Mouse (Mus musculus): ENCODE data around the gene Rhd. TPM values are rescaled to one million over a fixed set of nuclear protein-coding genes. Genes with fewer than 3 reads are reported as not detected.
"Not testable (repeated sequence)": the region's sequence is repeated elsewhere in the genome, so short reads cannot be mapped to it uniquely, and the experiment has no call there.

Rhd gene
- polyA plus RNA-seq, 1 experiment: 0.38 TPM

GRCm38 (mm10) chr4:134883266-134883665, 18.9 kb downstream of the Rhd start:
- H3K27ac ChIP-seq (ENCODE audit: control insufficient read depth, insufficient read depth, low read length): no peak overlapping the region
- H3K4me3 ChIP-seq (ENCODE audit: control insufficient read depth, insufficient read depth, low read length): no peak overlapping the region
- TF ChIP-seq POLR2A (IDR thresholded peaks at IDR 0.05; ENCODE audit: control insufficient read depth, extremely low read depth, insufficient read depth, low read length, poor library complexity) (no peak), CTCF (IDR thresholded peaks at IDR 0.05; ENCODE audit: borderline replicate concordance, control insufficient read depth, extremely low read depth, insufficient read depth, low read length, poor library complexity) (peak; percentile 78)
- no peaks in the 10 kb centered on the region for H3K36me3 ChIP-seq (ENCODE audit: control insufficient read depth, insufficient read depth, low read length)
- WGBS: 47% methylated on average over 7 of the region's 7 CpGs
- H3K4me1 ChIP-seq (replicated peaks; ENCODE audit: control insufficient read depth, insufficient read depth, low read length): peaks cover 6% of the 10 kb centered on the region
- no peaks in the 10 kb centered on the region for H3K27me3 ChIP-seq (ENCODE audit: control insufficient read depth, insufficient read depth, low read length)
- peak; percentile 46 for DNase-seq

GRCm38 (mm10) chr4:134883808-134884207, 19.5 kb downstream of the Rhd start:
- no peaks in the 10 kb centered on the region for H3K36me3 ChIP-seq (ENCODE audit: control insufficient read depth, insufficient read depth, low read length)
- H3K4me1 ChIP-seq (replicated peaks; ENCODE audit: control insufficient read depth, insufficient read depth, low read length): peaks cover 6% of the 10 kb centered on the region
- 68% methylated on average over 10 of the region's 10 CpGs for WGBS
- H3K27ac ChIP-seq (ENCODE audit: control insufficient read depth, insufficient read depth, low read length): no peak overlapping the region
- TF ChIP-seq CTCF (IDR thresholded peaks at IDR 0.05; ENCODE audit: borderline replicate concordance, control insufficient read depth, extremely low read depth, insufficient read depth, low read length, poor library complexity) (no peak), POLR2A (IDR thresholded peaks at IDR 0.05; ENCODE audit: control insufficient read depth, extremely low read depth, insufficient read depth, low read length, poor library complexity) (no peak)
- no peak overlapping the region for H3K4me3 ChIP-seq (ENCODE audit: control insufficient read depth, insufficient read depth, low read length)
- no peak for DNase-seq
- no peaks in the 10 kb centered on the region for H3K27me3 ChIP-seq (ENCODE audit: control insufficient read depth, insufficient read depth, low read length)

GRCm38 (mm10) chr4:134884364-134884763, 20.0 kb downstream of the Rhd start:
- Histone ChIP-seq H3K4me1 (replicated peaks; ENCODE audit: control insufficient read depth, insufficient read depth, low read length) (peaks cover 6% of the 10 kb centered on the region), H3K27ac (ENCODE audit: control insufficient read depth, insufficient read depth, low read length) (no peak overlapping the region), H3K36me3 (ENCODE audit: control insufficient read depth, insufficient read depth, low read length) (no peaks in the 10 kb centered on the region), H3K4me3 (ENCODE audit: control insufficient read depth, insufficient read depth, low read length) (no peak overlapping the region), H3K27me3 (ENCODE audit: control insufficient read depth, insufficient read depth, low read length) (no peaks in the 10 kb centered on the region)
- DNase-seq: no peak
- TF ChIP-seq CTCF (IDR thresholded peaks at IDR 0.05; ENCODE audit: borderline replicate concordance, control insufficient read depth, extremely low read depth, insufficient read depth, low read length, poor library complexity): no peak
- no peak for TF ChIP-seq POLR2A (IDR thresholded peaks at IDR 0.05; ENCODE audit: control insufficient read depth, extremely low read depth, insufficient read depth, low read length, poor library complexity)
- WGBS: 96% methylated on average over 4 of the region's 4 CpGs

- H3K36me3 ChIP-seq (ENCODE audit: control insufficient read depth, insufficient read depth, low read length): peaks cover 15% of the 10 kb centered on the region
Measured at GRCm38 (mm10) chr4:134892096-134892495, 27.8 kb downstream of the Rhd start.

GRCm38 (mm10) chr4:134897256-134897655, 32.9 kb downstream of the Rhd start:
- Histone ChIP-seq H3K27ac (ENCODE audit: control insufficient read depth, insufficient read depth, low read length) (no peak overlapping the region), H3K4me3 (ENCODE audit: control insufficient read depth, insufficient read depth, low read length) (no peak overlapping the region), H3K4me1 (replicated peaks; ENCODE audit: control insufficient read depth, insufficient read depth, low read length) (no peaks in the 10 kb centered on the region), H3K36me3 (ENCODE audit: control insufficient read depth, insufficient read depth, low read length) (peaks cover 63% of the 10 kb centered on the region), H3K27me3 (ENCODE audit: control insufficient read depth, insufficient read depth, low read length) (no peaks in the 10 kb centered on the region)
- no peak for DNase-seq
- TF ChIP-seq CTCF (IDR thresholded peaks at IDR 0.05; ENCODE audit: borderline replicate concordance, control insufficient read depth, extremely low read depth, insufficient read depth, low read length, poor library complexity): no peak
- no peak for TF ChIP-seq POLR2A (IDR thresholded peaks at IDR 0.05; ENCODE audit: control insufficient read depth, extremely low read depth, insufficient read depth, low read length, poor library complexity)
- WGBS: 96% methylated on average over 6 of the region's 6 CpGs

More at GRCm38 (mm10) chr4:134892096-134892495, 27.8 kb downstream of the Rhd start:
- DNase-seq: peak; percentile 62
- H3K27ac ChIP-seq (ENCODE audit: control insufficient read depth, insufficient read depth, low read length): no peak overlapping the region
- no peaks in the 10 kb centered on the region for H3K27me3 ChIP-seq (ENCODE audit: control insufficient read depth, insufficient read depth, low read length)
- H3K4me3 ChIP-seq (ENCODE audit: control insufficient read depth, insufficient read depth, low read length): no peak overlapping the region
- 69% methylated on average over 6 of the region's 6 CpGs for WGBS
- H3K4me1 ChIP-seq (replicated peaks; ENCODE audit: control insufficient read depth, insufficient read depth, low read length): no peaks in the 10 kb centered on the region
- no peak for TF ChIP-seq POLR2A (IDR thresholded peaks at IDR 0.05; ENCODE audit: control insufficient read depth, extremely low read depth, insufficient read depth, low read length, poor library complexity)

GRCm38 (mm10) chr4:134901126-134901525, 36.8 kb downstream of the Rhd start:
- Histone ChIP-seq H3K4me1 (replicated peaks; ENCODE audit: control insufficient read depth, insufficient read depth, low read length) (no peaks in the 10 kb centered on the region), H3K27ac (ENCODE audit: control insufficient read depth, insufficient read depth, low read length) (no peak overlapping the region), H3K4me3 (ENCODE audit: control insufficient read depth, insufficient read depth, low read length) (no peak overlapping the region), H3K27me3 (ENCODE audit: control insufficient read depth, insufficient read depth, low read length) (no peaks in the 10 kb centered on the region), H3K36me3 (ENCODE audit: control insufficient read depth, insufficient read depth, low read length) (peaks cover 96% of the 10 kb centered on the region)
- no peak for DNase-seq
- TF ChIP-seq CTCF (IDR thresholded peaks at IDR 0.05; ENCODE audit: borderline replicate concordance, control insufficient read depth, extremely low read depth, insufficient read depth, low read length, poor library complexity) (no peak), POLR2A (IDR thresholded peaks at IDR 0.05; ENCODE audit: control insufficient read depth, extremely low read depth, insufficient read depth, low read length, poor library complexity) (no peak)
- 97% methylated on average over 8 of the region's 8 CpGs for WGBS

GRCm38 (mm10) chr4:134903046-134903445, 38.7 kb downstream of the Rhd start:
- H3K27me3 ChIP-seq (ENCODE audit: control insufficient read depth, insufficient read depth, low read length): no peaks in the 10 kb centered on the region
- peaks cover 93% of the 10 kb centered on the region for H3K36me3 ChIP-seq (ENCODE audit: control insufficient read depth, insufficient read depth, low read length)
- H3K4me1 ChIP-seq (replicated peaks; ENCODE audit: control insufficient read depth, insufficient read depth, low read length): no peaks in the 10 kb centered on the region

GRCm38 (mm10) chr4:134911406-134911805, 47.1 kb downstream of the Rhd start:
- H3K27me3 ChIP-seq (ENCODE audit: control insufficient read depth, insufficient read depth, low read length); H3K27ac ChIP-seq (ENCODE audit: control insufficient read depth, insufficient read depth, low read length); H3K4me3 ChIP-seq (ENCODE audit: control insufficient read depth, insufficient read depth, low read length); DNase-seq: not testable (repeated sequence)
- 96% methylated on average over 8 of the region's 8 CpGs for WGBS
- Histone ChIP-seq H3K4me1 (replicated peaks; ENCODE audit: control insufficient read depth, insufficient read depth, low read length) (peaks cover 14% of the 10 kb centered on the region), H3K36me3 (ENCODE audit: control insufficient read depth, insufficient read depth, low read length) (peaks cover 42% of the 10 kb centered on the region)

More at GRCm38 (mm10) chr4:134903046-134903445, 38.7 kb downstream of the Rhd start:
- 91% methylated on average over 7 of the region's 7 CpGs for WGBS
- DNase-seq: no peak
- TF ChIP-seq CTCF (IDR thresholded peaks at IDR 0.05; ENCODE audit: borderline replicate concordance, control insufficient read depth, extremely low read depth, insufficient read depth, low read length, poor library complexity) (no peak), POLR2A (IDR thresholded peaks at IDR 0.05; ENCODE audit: control insufficient read depth, extremely low read depth, insufficient read depth, low read length, poor library complexity) (no peak)
- Histone ChIP-seq H3K27ac (ENCODE audit: control insufficient read depth, insufficient read depth, low read length) (no peak overlapping the region), H3K4me3 (ENCODE audit: control insufficient read depth, insufficient read depth, low read length) (no peak overlapping the region)
